Mouse (Mus musculus) olfactory bulb, adult 2 months (tissue): Measurements from ENCODE around the gene Rabgap1.

Experiments
- CTCF ChIP-seq: fragments of 200-500 bp; IDR thresholded peaks from 2 replicates; pipeline ENCODE4 v1.5.1; 2012; ENCODE audit warnings: low read depth, mild to moderate bottlenecking, low read length, moderate library complexity; ENCODE audit not compliant: insufficient read depth
- POLR2A ChIP-seq: fragments of 200-500 bp; IDR thresholded peaks from 2 replicates; pipeline ENCODE4 v1.6.1; 2012; ENCODE audit warnings: mild to moderate bottlenecking, low read depth, low read length, moderate library complexity; ENCODE audit not compliant: insufficient read depth

DNA sequence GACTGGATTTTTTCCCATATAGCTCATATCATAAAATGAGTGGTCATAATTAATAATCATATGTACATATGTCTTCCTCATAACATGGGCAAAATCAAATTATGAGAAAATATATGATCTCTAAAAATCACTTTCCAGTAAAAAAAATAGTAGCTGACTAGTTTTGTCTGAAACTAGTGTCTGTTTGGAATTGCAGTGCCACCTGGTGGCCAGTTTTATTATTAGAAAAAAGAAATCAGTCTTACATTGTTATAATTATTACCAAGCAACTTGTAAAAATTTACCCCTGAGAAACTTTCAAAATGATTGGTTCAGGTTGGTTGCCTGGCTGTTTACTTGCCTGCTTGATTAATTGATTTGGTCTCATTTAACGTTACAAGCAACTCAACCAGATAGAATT is 42.3 kb downstream of the Rabgap1 start:
- TF ChIP-seq CTCF (no peak), POLR2A (no peak)
